Mouse (Mus musculus): ENCODE results near the gene Taf8.

GRCm38 (mm10) chr17:47533691-47534090 lies 31.6 kb upstream of the Taf8 start:
- no peak for TF ChIP-seq CTCF (IDR thresholded peaks at IDR 0.05; ENCODE audit: control insufficient read depth, insufficient read depth, low read length)
- TF ChIP-seq POLR2A (IDR thresholded peaks at IDR 0.05; ENCODE audit: borderline replicate concordance, control insufficient read depth, low read depth, low read length) = no peak
